Mouse (Mus musculus): Measurements from ENCODE around the gene Pakap. TPM values are rescaled to one million over a fixed set of nuclear protein-coding genes. Genes with fewer than 3 reads are reported as not detected.

Gene Pakap
- polyA plus RNA-seq, 1 experiment, result 7.1 TPM

DNA sequence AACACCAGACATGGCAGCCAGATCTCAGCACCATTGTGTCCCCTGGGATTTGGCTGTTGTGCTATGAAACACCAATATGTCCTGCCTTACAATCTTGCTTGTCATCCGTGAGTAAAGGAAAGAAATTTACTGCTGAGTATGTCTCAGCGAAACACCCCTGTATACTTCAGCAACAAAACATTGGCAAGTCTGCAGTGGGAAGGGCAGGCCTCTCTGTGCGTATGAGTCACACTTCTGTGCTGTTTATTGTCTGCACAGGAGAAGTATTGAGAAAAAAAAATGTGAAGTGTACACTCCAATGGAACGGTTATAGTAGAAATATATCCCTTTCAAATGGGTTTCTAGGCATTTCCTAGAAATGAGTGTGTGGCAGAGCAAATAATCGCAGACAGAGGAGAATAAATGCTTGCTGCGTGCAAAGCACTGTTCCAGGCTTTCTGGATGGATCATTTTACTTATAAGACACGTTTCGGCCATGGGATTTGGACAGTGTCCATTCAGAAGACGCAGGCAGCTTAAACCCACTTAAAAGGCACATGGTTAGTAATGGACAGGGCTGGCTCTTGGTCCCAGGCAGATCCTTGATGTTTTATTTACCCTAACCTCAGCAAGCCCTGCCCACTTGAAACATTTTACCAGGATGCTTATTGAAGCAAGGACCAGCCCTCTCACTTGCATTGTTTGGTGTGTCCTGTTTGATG is 69.0 kb downstream of the Pakap start:
- peaks cover 6% of the 10 kb centered on the region for H3K79me3 ChIP-seq (ENCODE audit: low read depth)
- peaks cover 41% of the 10 kb centered on the region for H3K79me2 ChIP-seq (ENCODE audit: control insufficient read depth, insufficient read depth)
- no peak for TF ChIP-seq CEBPB (IDR thresholded peaks at IDR 0.05; ENCODE audit: low read depth)
- no peak for TF ChIP-seq MYOG (IDR thresholded peaks at IDR 0.05; ENCODE audit: control insufficient read depth, extremely low read depth, insufficient read length)
- TF ChIP-seq FOSL1 (IDR thresholded peaks at IDR 0.05; ENCODE audit: insufficient read depth, low read length, poor library complexity, severe bottlenecking), result no peak
- no peak for TF ChIP-seq MYOD1 (IDR thresholded peaks at IDR 0.05; ENCODE audit: control insufficient read depth, insufficient read length, low read depth)
- TF ChIP-seq MAX (IDR thresholded peaks at IDR 0.05), result peak; percentile 23
- H3K36me3 ChIP-seq (ENCODE audit: control insufficient read depth, insufficient read depth), result no peaks in the 10 kb centered on the region
- H3K4me3 ChIP-seq (ENCODE audit: insufficient read depth, poor library complexity, severe bottlenecking), result no peak overlapping the region
- H3ac ChIP-seq (ENCODE audit: control insufficient read depth, insufficient read length, low read depth), result no peak overlapping the region
- H3K27me3 ChIP-seq (ENCODE audit: control insufficient read depth, insufficient read depth, insufficient read length), result no peaks in the 10 kb centered on the region

DNA sequence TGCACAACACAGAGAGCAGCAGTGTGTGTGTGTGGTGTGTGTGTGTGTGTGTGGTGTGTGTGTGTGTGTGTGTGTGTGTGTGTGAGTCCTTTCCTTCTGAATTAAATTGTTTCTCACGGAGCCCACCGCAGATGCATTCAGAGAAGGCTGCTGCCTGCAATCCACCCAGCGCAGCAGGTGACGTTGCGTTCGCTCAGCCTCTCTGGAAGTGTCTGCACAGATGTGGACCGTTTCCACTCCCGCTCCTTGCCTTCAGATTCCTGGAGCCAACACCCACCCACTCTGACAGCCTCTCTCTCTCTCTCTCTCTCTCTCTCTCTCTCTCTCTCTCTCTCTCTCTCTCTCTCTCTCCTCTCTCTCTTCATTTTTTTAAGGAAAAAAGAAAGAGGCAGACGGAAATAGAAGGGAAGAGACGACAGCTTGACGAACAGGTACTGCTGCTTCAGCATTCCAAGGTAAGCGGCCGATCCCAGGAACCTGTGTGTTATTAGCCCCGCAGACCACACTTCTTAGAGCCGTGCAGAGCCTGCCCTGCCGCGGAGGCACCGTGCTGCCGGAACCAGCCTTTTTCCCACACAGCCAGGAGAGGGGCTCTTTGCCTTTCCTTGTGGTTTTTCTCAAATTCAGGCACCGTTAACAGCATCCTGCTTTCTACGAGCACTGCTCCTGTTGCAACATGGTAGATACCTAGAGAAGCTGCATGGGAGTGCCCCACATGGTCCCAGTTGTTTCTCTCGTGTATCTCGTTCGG is 69.8 kb downstream of the Pakap start:
- H3K27me3 ChIP-seq (ENCODE audit: control insufficient read depth, insufficient read depth, insufficient read length), result no peaks in the 10 kb centered on the region

DNA sequence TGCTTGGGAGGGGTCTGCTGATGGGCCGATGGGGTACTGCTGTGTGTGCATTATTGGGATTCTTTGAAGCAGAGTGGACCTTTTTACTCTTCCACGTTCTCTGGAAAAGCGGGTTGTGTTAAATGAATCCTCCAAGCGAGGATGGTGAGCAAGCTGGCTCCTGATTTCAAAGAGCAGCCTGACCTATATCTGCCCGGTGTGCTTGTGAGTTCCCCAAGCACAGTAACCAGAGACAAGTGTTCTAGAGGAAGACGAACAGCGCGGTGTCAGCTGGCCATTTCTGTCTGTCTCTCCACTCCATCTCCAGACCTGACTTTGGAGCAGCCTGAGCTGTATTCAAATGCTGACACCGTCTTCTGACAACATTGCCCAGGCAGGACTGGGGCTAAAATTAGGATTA is 71.0 kb downstream of the Pakap start:
- Histone ChIP-seq H3K27me3 (ENCODE audit: control insufficient read depth, insufficient read depth, insufficient read length) (no peaks in the 10 kb centered on the region), H3K4me3 (ENCODE audit: insufficient read depth, poor library complexity, severe bottlenecking) (no peak overlapping the region), H3K36me3 (ENCODE audit: control insufficient read depth, insufficient read depth) (no peaks in the 10 kb centered on the region), H3K79me2 (ENCODE audit: control insufficient read depth, insufficient read depth) (peaks cover 27% of the 10 kb centered on the region), H3K79me3 (ENCODE audit: low read depth) (peaks cover 4% of the 10 kb centered on the region), H3ac (ENCODE audit: control insufficient read depth, insufficient read length, low read depth) (no peak overlapping the region)
- no peak for TF ChIP-seq MAX (IDR thresholded peaks at IDR 0.05)
- no peak for TF ChIP-seq MYOD1 (IDR thresholded peaks at IDR 0.05; ENCODE audit: control insufficient read depth, insufficient read length, low read depth)
- TF ChIP-seq USF1 (IDR thresholded peaks at IDR 0.05; ENCODE audit: low read depth), result no peak
- no peak for TF ChIP-seq CEBPB (IDR thresholded peaks at IDR 0.05; ENCODE audit: low read depth)
- TF ChIP-seq CTCF (IDR thresholded peaks at IDR 0.05; ENCODE audit: control insufficient read depth, insufficient read depth, insufficient read length), result no peak
- TF ChIP-seq MYOG (IDR thresholded peaks at IDR 0.05; ENCODE audit: control insufficient read depth, extremely low read depth, insufficient read length), result no peak
- no peak for TF ChIP-seq FOSL1 (IDR thresholded peaks at IDR 0.05; ENCODE audit: insufficient read depth, low read length, poor library complexity, severe bottlenecking)

More for the DNA sequence above, 69.8 kb downstream of the Pakap start:
- no peak for TF ChIP-seq CTCF (IDR thresholded peaks at IDR 0.05; ENCODE audit: control insufficient read depth, insufficient read depth, insufficient read length)
- no peak for TF ChIP-seq CEBPB (IDR thresholded peaks at IDR 0.05; ENCODE audit: low read depth)
- TF ChIP-seq MAX (IDR thresholded peaks at IDR 0.05), result no peak
- no peak for TF ChIP-seq USF1 (IDR thresholded peaks at IDR 0.05; ENCODE audit: low read depth)
- TF ChIP-seq MYOD1 (IDR thresholded peaks at IDR 0.05; ENCODE audit: control insufficient read depth, insufficient read length, low read depth), result no peak
- TF ChIP-seq MYOG (IDR thresholded peaks at IDR 0.05; ENCODE audit: control insufficient read depth, extremely low read depth, insufficient read length), result no peak
- no peak for TF ChIP-seq FOSL1 (IDR thresholded peaks at IDR 0.05; ENCODE audit: insufficient read depth, low read length, poor library complexity, severe bottlenecking)
- Histone ChIP-seq H3K4me3 (ENCODE audit: insufficient read depth, poor library complexity, severe bottlenecking) (no peak overlapping the region), H3K36me3 (ENCODE audit: control insufficient read depth, insufficient read depth) (no peaks in the 10 kb centered on the region), H3K79me2 (ENCODE audit: control insufficient read depth, insufficient read depth) (peaks cover 37% of the 10 kb centered on the region), H3K79me3 (ENCODE audit: low read depth) (peaks cover 6% of the 10 kb centered on the region), H3ac (ENCODE audit: control insufficient read depth, insufficient read length, low read depth) (no peak overlapping the region)

DNA sequence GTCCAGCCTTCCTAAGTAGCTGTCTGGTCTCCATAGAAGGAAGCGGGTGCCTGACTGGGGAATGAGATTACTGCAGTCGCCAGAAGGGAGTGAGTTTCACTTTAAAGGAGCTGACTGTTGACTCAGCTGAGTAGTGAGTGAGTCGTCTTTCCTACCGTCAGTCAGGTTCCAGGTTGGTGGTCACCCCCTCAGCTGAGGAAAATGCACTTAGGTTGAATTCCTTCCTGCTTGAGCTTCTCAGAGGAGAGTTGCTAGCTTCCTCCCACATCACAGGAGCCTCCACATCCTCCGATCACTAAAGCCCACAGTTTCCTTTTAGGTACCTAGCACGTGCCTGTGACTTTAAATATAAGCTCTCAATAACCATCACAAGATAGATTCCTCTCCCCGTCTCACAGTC is 72.2 kb downstream of the Pakap start:
- no peaks in the 10 kb centered on the region for H3K27me3 ChIP-seq (ENCODE audit: control insufficient read depth, insufficient read depth, insufficient read length)
- H3K79me3 ChIP-seq (ENCODE audit: low read depth), result peaks cover 2% of the 10 kb centered on the region
- H3K79me2 ChIP-seq (ENCODE audit: control insufficient read depth, insufficient read depth), result peaks cover 21% of the 10 kb centered on the region
- no peak overlapping the region for H3ac ChIP-seq (ENCODE audit: control insufficient read depth, insufficient read length, low read depth)
- H3K4me3 ChIP-seq (ENCODE audit: insufficient read depth, poor library complexity, severe bottlenecking), result no peak overlapping the region
- TF ChIP-seq MAX (IDR thresholded peaks at IDR 0.05) (no peak), FOSL1 (IDR thresholded peaks at IDR 0.05; ENCODE audit: insufficient read depth, low read length, poor library complexity, severe bottlenecking) (no peak), MYOD1 (IDR thresholded peaks at IDR 0.05; ENCODE audit: control insufficient read depth, insufficient read length, low read depth) (no peak), CTCF (IDR thresholded peaks at IDR 0.05; ENCODE audit: control insufficient read depth, insufficient read depth, insufficient read length) (no peak), USF1 (IDR thresholded peaks at IDR 0.05; ENCODE audit: low read depth) (no peak), CEBPB (IDR thresholded peaks at IDR 0.05; ENCODE audit: low read depth) (no peak), MYOG (IDR thresholded peaks at IDR 0.05; ENCODE audit: control insufficient read depth, extremely low read depth, insufficient read length) (no peak)
- H3K36me3 ChIP-seq (ENCODE audit: control insufficient read depth, insufficient read depth), result peaks cover 4% of the 10 kb centered on the region

DNA sequence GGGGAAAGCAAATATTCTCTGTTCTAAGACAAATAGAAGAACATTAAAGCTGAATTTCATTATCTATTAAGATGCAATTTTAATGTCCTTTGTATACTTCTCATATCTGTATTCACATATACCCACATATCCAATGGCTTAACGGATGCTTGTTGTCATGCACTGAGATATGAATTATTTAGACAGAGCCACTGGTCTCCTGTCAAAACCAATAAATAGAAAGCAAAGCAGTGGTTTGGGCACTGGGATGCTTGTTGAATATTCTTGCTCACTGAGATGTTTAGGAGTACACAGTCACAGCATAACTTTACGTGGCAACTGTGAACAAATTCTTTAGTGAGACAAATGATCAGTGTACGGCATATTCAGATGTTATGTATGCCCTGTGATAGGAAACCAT is 73.0 kb downstream of the Pakap start:
- peaks cover 5% of the 10 kb centered on the region for H3K36me3 ChIP-seq (ENCODE audit: control insufficient read depth, insufficient read depth)
- TF ChIP-seq FOSL1 (IDR thresholded peaks at IDR 0.05; ENCODE audit: insufficient read depth, low read length, poor library complexity, severe bottlenecking) (no peak), MAX (IDR thresholded peaks at IDR 0.05) (no peak), MYOG (IDR thresholded peaks at IDR 0.05; ENCODE audit: control insufficient read depth, extremely low read depth, insufficient read length) (no peak), CTCF (IDR thresholded peaks at IDR 0.05; ENCODE audit: control insufficient read depth, insufficient read depth, insufficient read length) (no peak), MYOD1 (IDR thresholded peaks at IDR 0.05; ENCODE audit: control insufficient read depth, insufficient read length, low read depth) (no peak), USF1 (IDR thresholded peaks at IDR 0.05; ENCODE audit: low read depth) (no peak), CEBPB (IDR thresholded peaks at IDR 0.05; ENCODE audit: low read depth) (no peak)
- peaks cover 14% of the 10 kb centered on the region for H3K79me2 ChIP-seq (ENCODE audit: control insufficient read depth, insufficient read depth)
- no peak overlapping the region for H3K4me3 ChIP-seq (ENCODE audit: insufficient read depth, poor library complexity, severe bottlenecking)
- no peaks in the 10 kb centered on the region for H3K79me3 ChIP-seq (ENCODE audit: low read depth)
- no peaks in the 10 kb centered on the region for H3K27me3 ChIP-seq (ENCODE audit: control insufficient read depth, insufficient read depth, insufficient read length)
- H3ac ChIP-seq (ENCODE audit: control insufficient read depth, insufficient read length, low read depth), result no peak overlapping the region
